Mouse (Mus musculus) frontal cortex, postnatal 10 days (tissue): Measurements from ENCODE around the gene Smoc2.

Experiments
- DNase-seq, 2 experiments: peaks; one replicate each; pipeline ENCODE4 v3.0.0; 2022; ENCODE audit warnings: low spot score in 2 of 2, mixed read lengths in 1 of 2

Gene Smoc2

DNA sequence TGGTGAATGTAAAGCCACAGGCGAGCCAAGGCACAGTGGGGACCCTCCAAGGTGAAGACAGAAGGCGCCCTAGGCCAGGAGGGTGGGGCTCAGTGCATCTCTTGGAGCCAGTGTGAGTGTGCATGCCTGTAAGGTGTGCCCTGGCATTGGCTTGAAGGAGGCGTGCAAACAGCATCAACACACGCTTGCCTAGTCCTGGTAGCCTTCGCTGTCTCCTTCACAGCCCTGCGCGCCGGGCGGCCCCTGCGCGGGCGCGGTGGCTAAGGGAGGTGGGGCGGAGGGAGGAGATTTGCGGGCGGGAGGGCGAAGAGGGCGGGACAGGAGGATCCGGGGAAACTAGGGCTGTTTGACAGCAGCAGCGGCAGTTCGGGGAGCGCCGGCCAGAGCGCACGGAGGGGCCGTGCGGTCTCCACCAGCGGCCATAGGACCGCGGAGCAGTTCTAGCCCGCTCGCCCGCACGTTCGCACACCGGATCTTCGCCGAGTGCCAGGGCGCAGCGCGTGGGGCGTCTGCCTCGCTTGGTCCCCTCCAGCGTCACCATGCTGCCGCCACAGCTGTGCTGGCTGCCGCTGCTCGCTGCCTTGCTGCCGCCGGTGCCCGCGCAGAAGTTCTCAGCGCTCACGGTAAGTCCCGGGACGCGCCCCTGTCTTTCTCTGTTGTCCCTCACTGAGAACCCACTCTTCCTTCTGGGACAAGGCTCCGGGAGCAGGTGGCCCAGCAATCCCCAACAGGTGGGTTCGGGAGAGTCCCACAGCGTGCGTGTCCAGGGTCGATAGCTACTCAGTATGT lies at the start of gene Smoc2:
Gene Smoc2 (plus strand): TSS at position 330 of the 789 bp plus-strand sequence.
- DNase-seq = no peak

DNA sequence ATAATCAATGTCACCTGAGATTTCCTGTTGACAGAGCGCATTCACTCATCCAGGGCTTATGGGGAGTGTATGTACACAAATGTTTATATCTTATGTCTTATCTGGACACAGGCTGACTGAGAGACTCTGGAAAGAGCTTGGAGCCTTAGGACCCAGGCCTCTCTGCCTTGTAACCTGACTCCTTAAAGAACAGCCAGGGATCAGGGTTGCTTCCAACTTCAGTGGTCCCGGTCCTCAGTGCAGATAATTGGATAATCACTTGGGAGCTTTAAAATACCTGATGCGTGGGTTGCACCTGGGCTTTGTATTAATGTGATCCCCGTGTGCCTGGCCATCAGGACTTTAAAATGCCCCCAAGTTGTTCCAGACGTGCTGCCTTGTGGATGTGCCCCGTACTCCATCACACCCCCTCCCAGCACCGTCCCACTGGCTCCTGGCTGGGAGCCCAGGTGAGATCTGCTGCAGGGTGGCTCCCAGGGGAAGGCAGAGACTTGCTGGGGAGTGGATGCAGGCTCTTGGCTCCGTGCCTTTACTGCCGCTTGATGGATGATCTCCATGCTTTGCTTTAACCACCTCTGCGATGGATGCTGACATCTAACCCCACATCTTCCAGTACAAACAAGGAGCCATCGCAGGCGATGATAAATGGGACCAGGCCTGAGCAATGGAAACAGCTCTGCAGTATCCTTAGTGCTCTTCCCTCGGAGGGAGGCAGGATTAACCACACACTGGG lies 48.4 kb upstream of the Smoc2 start:
- no peak for DNase-seq

DNA sequence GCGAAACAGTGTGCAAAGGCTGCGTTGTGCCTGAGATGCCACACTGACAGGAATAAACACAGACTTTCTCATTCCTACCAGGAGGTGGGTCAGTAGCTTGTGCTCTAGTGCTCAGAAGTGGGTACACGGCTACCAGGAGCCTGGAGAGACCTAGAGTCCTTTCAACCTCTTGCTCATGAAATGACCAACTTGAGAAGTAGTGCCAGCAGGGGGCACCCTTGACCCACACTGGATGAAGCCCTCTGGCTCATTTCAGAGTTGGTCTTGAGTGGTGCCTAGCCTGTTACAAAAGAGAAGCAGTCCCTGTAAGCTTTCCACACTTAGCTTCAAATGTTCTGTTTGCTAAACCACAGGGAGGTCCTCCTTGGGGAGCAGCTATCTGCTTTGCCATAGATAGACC lies 46.7 kb upstream of the Smoc2 start:
- peak; percentile 44 to 72 for DNase-seq

DNA sequence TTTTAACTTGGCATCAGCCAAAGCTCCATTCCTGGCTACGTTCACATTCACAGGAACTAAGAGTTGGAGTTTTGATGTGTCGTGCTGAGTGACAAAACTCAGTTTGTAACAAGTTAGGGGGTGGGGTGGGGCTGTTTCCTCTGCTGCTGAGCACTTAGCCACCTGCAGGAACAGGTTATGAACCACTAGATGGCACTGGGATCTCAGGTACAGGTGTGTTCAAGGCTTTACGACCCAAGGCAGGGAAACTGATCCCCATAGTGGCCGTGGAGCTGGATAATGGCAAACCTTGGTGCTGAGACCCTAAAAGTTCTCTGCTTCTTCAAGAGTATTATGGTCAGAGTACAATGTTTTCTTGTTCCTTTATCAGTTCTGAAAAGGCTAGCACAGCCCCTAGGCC lies 45.6 kb upstream of the Smoc2 start:
- DNase-seq = no peak

DNA sequence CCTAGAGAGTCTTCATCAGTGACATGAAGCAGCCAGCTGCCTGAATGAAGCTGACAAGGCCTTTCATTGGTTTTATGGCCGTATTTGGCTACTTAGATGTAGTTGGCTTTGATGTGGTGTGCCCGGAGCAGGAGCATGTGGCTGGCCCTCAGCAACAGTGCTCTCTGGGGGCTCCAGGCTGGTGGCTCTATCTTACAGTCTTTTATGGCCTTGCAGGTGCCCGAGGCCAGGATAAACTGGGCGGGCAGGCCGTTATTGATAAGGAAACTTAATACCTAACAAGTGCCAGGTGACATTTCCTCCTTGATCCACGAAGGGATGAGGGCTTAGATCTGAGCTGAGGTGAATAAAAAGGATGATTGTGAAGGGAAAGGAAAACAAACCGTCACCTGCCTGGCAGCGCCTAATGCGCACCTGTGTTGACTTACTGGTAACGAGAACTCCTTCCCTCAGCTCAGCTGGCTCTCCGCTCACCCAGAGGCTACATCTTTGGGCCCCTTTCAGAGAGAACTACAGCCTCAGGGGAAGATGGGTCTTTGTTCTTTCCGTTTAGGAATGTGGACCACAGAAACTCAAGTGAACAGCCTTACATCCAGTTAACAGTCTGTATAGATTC lies 44.4 kb upstream of the Smoc2 start:
- DNase-seq = no peak

DNA sequence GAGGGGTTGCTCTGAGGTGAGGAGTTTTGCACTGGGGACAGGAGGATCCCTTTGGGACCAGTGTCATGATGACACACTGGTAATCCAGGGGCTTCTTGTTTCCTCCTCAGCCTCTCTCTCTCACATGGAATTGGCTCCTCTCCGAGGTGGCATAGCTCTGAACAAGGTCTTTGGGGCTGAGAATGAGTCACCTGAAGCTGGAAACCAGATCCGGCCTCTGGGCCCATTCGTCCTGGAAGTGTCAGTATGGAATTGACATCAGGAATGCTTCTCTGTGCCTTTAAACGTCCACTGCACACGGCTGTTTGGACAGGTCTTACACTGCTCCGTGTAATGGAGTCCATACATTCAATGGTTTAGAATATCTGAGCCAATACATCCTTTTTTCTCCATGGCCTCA lies 42.2 kb upstream of the Smoc2 start:
- DNase-seq = no peak

DNA sequence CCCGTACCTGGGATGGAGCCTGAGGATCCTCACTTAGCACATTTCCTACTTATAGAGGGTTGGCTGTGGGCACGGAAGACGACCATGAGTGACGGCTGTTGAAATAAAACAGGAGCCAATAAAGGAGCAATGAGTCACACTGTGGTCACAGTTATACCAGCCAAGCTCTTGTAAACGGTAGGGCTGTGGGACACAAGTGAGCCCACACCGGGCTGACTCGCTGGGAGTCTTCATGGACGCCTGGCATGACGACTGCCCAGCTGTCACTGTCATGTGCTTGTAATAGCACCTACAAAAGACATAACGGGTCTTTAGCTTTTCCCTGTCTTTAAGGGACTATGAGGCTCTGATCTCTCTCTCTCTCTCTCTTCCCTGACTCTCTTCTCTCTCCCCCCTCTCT lies 39.3 kb upstream of the Smoc2 start:
- DNase-seq = no peak

DNA sequence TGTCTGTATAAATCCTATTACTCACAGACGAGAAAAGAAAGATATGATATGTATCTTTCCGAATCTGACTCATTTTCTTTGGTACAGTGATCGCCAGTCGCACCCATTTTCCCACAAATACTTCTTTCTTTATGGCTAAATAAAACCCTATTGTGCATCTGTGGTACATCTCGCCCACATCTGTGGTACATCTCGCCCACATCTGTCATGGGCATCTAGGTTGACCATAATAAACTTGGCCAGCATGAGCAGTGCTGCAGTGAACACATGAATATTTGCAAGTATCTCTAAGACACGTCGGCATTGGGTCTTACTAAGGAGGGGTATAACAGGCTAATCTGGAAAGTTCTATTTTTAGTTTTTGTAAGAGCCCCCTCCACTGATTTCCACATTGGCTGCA lies 36.7 kb upstream of the Smoc2 start:
- DNase-seq = no peak

DNA sequence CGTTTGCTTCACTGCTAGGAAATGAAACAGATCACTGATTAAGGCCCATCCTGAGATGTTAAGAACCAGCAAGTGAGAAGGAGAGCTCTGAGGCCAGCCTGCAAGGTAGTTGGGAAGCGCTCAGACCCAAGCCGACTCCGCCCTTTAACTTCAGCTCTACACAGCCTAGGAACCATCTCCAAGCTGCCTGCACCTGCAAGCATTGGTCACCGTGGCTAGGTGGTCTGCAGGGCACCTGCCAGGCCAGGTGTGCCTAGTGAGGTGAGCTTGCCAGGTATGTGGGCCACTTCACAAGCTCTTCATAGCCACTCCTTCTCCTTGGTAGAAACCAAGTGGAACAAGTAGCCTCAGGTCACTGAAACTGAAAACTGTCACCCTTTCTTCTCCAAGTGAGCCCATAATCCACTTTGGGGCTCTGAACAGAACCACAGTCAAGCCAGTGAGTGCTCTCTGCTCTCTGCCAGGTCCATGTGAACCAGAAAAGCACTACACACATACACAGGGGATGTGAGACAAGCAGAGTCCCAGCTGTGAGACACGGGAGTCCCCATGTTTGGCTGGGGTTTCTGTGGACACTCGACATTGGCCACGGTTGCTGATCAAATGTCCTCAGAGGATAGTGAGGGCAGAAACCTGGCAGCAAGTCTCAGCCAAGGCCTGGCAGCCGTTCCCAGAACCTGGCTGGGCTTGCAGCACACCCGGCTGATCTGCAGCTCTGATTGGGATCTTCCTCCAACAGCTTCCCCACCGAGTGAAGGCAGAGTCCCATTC lies 34.9 kb upstream of the Smoc2 start:
- DNase-seq = no peak

DNA sequence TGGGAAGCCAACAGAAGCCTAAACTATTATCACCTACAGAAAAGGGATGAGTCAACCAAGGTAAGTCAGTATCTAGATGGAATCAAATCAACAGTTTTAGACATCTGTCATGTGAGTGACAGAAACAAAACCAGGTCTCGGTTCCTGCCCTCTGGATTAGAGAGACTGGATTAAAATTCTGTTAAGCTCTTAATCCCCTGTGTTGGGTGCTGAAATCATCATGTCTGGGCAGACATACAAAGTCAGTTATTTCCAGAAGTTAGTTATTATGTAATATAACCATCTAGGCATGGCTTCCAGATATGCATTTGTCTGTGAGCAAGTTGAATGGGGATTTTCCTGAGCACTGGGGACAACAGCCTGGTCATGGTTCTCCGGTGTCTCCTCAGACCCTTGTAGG lies 33.0 kb upstream of the Smoc2 start:
- DNase-seq = no peak

DNA sequence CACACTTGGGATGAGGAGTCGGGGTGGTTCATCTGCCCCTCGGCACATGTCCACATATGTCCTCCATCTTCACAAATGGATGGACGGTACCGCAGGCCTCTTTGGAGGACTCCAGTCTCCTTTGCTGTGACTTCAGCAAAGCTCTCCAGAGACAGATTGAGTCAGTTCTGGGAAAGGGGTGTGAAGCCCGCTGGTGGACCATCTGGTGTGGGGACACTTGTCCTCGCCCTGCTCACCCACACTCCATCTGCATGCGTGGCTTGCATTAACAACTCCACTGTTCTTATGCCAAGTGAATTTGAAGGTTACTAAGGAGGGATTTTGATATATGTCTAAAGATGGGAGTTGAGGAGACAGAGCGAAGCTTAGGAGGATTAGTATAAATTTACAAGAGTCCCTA lies 31.4 kb upstream of the Smoc2 start:
- DNase-seq = peak; percentile 54 to 69

DNA sequence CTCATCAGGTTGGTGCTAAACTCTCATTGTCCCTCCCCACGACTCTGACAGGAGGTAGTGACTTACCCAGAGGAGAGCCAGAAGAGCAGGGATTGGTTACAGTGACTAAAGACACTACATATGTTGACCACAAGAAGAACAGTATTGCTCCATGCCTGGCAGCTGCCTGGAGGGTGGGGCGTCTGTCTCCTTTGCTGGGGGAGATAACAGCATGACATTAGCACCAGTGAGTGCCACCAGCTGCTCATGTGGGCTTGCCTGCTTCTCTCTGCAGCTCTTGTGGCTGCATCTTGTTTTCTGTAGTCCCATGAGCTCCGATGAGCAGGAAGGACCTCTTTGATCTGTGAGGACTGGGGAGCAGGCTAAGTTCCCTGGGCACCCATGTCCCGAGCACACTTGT lies 29.7 kb upstream of the Smoc2 start:
- DNase-seq = no peak

DNA sequence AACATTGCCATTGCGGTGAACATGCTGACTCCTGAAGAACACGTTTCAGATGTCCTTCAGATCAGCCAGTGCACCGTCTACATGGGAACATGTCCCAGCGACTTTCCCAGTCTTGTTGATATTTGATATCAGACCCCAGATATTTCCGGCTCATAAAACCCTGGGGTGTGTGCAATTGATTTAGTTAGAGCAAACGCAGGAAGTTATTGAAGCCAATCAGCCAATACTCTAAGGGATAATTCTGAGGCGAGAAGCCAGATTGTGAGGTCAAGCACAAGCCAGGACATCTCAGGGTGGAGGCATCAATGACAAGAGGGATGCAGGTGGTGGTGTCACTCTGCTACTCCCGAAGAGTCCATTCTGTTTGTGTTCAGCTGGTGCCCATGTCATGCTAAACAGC lies 28.9 kb upstream of the Smoc2 start:
- DNase-seq = no peak

DNA sequence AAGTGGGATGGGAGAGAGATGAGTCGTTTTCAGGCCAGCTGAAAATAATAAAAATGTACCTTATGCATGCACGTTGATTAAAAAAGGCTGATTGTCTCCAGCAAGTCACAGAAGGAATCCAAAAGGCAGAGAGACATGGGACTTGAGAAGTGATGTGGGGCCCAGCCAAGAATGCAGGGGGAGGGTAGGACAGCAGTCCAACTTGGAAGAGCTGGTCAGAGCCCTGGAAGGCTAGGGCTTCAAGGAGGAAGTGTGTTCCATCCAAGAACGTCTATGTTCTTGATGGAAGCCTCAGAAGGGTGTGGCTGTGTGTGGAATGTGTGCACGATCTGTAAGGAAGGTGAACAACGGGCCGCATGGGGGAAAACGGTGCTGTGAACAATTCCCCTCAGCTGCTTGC lies 26.9 kb upstream of the Smoc2 start:
- no peak for DNase-seq

DNA sequence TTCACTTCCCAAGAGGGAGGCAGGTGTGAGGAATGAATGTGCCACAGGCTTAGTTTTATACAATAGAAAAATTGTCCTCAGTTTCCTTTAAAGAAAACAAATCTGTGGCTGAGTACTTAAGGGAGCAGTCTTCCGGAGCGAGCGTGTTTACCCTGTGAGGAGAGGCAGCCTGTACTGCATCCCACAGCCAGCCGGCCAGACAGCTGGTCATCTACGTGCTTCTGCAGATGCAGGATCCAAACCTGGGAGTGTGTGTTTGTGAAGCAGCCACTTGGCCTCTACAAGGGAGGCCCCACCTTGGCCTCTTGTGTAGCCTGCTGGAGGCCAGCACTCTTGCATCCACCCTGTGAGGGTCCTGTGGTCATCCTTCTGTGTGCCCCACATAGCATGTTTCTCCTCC lies 24.7 kb upstream of the Smoc2 start:
- DNase-seq = no peak

DNA sequence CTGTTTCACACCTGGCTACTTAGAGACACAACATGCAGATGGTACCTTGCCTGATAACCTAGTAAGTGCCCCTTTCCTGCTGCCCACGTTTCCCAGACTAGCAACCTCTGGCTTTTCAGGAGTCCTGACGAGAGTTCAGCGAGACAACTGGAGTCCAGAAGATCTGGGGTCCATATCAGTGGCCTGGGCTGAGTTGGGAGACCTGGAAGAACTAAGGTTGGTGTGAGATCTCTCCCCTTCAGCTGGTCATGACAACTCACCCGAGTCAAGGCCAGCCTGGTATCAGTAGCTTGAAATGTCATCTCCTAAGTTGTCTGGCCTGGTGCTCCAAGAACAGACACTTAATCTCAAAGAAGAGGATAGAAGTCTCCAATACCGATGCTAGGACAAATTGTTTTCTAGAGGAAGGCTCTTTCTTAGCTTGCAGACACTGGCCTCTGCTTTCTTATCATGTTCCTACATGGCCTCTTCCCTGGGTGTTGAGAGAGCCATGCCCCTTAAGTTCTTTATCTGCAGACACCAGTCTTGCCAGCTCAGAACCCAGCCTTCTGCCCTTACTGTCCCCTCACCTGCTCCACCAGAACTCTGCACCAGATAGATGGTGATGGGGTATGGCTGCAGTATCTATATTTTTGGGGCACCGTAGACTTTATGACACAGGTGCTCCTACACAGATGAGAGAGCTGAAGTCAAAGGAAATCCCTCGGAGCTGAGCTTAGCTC lies 21.3 kb upstream of the Smoc2 start:
- no peak for DNase-seq

DNA sequence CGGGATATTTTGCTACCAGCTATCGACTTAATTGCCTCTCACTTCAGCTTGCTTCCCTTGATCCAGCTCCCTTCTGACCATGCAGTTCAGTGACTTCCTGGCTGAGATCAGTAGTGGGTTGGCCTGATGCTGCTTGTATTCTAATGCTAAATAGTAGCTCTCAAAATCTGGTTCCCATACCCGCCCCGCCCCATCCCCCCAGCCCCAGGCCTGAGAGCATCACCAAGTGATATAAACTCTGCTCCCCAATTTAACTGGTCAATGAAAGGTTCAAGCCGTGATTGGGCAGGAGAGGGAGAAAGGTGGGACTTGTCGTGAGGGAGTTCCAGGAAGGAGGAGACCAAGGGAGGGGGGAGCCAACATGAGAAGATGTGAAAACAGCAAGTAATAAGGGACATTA lies 20.4 kb upstream of the Smoc2 start:
- DNase-seq = no peak

DNA sequence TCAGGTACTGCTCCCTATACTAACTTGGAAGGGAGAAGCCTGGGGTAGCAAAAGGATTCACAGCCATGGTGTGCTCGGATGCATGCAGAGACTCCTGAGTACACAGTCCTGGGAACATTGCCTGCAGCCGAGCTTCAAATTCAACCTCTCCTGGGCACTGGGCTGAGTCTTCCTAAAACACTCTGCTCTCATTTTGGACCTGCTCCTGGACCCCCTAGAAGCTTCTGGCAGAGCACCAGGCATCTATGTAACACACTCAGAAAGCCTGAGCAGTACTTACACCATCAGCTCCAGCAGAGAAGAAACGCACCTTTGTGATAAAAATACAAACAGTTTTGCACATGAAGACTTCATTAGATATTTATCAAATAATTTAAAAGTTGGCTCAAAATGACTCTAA lies 18.3 kb upstream of the Smoc2 start:
- no peak for DNase-seq

DNA sequence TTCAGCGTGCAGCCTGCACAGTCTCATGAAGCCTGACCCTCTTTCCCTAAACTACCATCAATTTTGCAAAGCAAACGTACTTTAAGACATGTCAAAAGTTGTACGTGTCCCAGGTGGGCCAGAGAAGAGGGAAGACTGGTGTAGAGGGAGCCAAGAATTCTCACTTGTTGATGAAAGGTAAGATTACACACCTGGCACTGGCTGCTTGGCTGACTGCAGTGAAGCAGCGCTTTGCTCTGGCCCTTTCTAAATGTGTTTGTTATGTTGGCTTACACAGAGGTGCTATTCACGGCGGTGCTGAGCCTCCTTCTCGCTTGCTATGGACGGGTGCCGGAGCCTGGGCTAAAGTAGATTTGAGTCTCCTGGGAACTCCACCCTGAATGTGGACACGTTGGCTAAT lies 17.1 kb upstream of the Smoc2 start:
- no peak for DNase-seq

DNA sequence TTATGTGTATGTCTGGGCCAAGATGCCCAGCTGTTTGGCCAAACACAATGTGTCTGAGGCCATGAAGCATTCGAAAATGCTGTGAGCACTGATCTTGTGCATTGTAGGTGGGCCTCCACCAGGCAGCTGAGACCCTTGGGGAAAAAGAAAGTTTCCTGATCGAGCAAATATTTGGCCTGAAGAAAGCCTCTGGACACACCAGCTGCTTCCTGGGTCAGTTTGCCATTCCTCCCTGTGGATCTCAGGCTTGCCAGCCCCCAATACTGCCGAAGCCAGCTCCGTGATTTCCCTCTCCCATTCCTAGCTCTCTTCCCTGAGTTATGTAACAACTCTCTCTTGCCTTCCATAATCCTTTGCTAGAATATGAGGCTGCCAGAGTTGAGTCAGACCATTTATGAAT lies 11.3 kb upstream of the Smoc2 start:
- DNase-seq = no peak

DNA sequence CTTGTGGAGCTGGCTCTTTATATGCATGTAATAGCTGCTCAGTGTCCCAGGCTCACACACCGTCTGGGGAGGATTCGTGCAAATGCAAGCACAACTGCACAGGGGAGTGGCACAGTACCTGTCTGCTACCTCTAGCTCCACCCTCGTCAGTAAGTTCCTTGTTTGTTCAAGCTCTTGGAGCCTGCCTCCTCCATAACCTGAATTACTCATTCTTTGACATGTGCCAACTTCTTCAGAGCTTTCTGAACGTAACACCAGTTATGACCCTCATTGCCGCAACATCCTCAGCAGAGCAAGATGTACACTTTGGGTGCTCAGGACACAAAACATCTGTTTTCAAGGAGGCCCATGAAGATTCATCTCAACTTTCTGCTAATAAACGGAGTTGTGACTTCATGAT lies 5.9 kb upstream of the Smoc2 start:
- DNase-seq = no peak

DNA sequence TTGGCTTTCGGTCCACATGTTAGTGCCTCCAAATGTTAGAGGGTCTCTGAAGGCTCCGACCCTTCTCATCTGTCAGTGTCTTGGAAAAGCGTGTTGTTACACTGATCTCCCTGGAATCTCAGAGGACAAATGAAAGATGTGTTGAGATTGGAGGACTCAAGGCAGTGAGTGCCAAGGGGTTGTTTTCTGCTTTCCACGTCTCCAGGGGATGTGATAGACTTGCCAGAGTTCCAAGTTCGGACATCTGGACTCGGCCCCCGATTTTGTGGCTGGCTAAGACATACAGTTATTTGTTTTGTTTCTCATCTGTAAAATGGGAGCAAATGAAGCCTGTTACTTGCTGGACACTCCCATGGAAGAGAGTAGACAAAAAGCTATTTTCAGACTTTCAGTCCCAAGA lies 2.0 kb upstream of the Smoc2 start:
- DNase-seq = no peak
